Mouse (Mus musculus): Measurements from ENCODE around the gene Abcc9. TPM values are rescaled to one million over a fixed set of nuclear protein-coding genes. Genes with fewer than 3 reads are reported as not detected.

The Abcc9 gene
- polyA plus RNA-seq, 1 experiment from 2014 or later = 2.9 TPM

- ATAC-seq (replicated peaks) = no peak
- WGBS = 78% methylated on average over 17 of the region's 17 CpGs
- Histone ChIP-seq H3K4me2 (replicated peaks) (no peak overlapping the region), H3K4me3 (no peak overlapping the region), H3K36me3 (no peaks in the 10 kb centered on the region), H3K27ac (replicated peaks) (no peak overlapping the region), H3K9me3 (no peaks in the 10 kb centered on the region), H3K9ac (replicated peaks) (no peak overlapping the region), H3K4me1 (no peaks in the 10 kb centered on the region), H3K27me3 (no peaks in the 10 kb centered on the region)
These were observed 163.6 kb downstream of the Abcc9 start for GRCm38 (mm10) chr6:142538503-142538902.

Other genes starting within 250 kb of the Abcc9 start
- not detected in 2 replicates for gene Gys2, start 229.2 kb downstream of the Abcc9 start, polyA plus RNA-seq (2015; fragmentation: Nextera tagmentation; extraction: Ambion mirVana)
- 488 and 489 TPM in 2 replicates for gene Ldhb, start 194.4 kb downstream of the Abcc9 start, polyA plus RNA-seq (2015; fragmentation: Nextera tagmentation; extraction: Ambion mirVana)
- 12.0 and 13.4 TPM in 2 replicates for gene Kcnj8, start 130.7 kb downstream of the Abcc9 start, polyA plus RNA-seq (2015; fragmentation: Nextera tagmentation; extraction: Ambion mirVana)
- 147 and 160 TPM in 2 replicates for gene Cmas, start 54.4 kb upstream of the Abcc9 start, polyA plus RNA-seq (2015; fragmentation: Nextera tagmentation; extraction: Ambion mirVana)
- gene Sult6b2, start 102.2 kb upstream of the Abcc9 start, polyA plus RNA-seq (2015; fragmentation: Nextera tagmentation; extraction: Ambion mirVana) = 0.18 and 0.34 TPM in 2 replicates

All from forebrain, embryonic 15.5 days (tissue).